Mouse (Mus musculus) Patski (cell line): ENCODE results near the gene Ggcx. TPM values are rescaled to one million over a fixed set of nuclear protein-coding genes. Genes with fewer than 3 reads are reported as not detected.
A peak's percentile ranks its signal among the peaks of the same experiment; 100 is the strongest.

Experiments
- ATAC-seq: fragments of 100-300 bp; one replicate; pipeline ENCODE4 v1.8.0; 2021
- CTCF ChIA-PET: fragments of 350-600 bp; sonication (Branson Sonifier 250); formaldehyde crosslinking; loops from one replicate; lab custom pipeline; 2022; ENCODE audit warnings: inconsistent platforms; lab: Charles Lee
- POLR2A ChIA-PET: fragments of 350-600 bp; sonication (Branson Sonifier 250); formaldehyde crosslinking; loops from one replicate; lab custom pipeline; 2022; ENCODE audit warnings: antibody characterized with exemption, inconsistent platforms; lab: Charles Lee
- DNase-seq: peaks from one replicate; pipeline ENCODE4 v3.0.0-alpha.2; 2011; ENCODE audit warnings: low read depth, low spot score
- H3K27me3 ChIP-seq: fragments of 371-371 bp; one replicate; pipeline ENCODE4 v1.5.1; 2021
- CTCF ChIP-seq: fragments of 100-300 bp; IDR thresholded peaks from one replicate; pipeline ENCODE4 v1.5.1; 2021
- in situ Hi-C: fragments of 300-500 bp; cut with MboI; formaldehyde crosslinking; loops from 3 replicates; pipeline ENCODE4 v1.11.1; 2018; ENCODE audit warnings: low pct_unique_long_range_greater_than_20kb, mixed read lengths
- polyA plus RNA-seq: library from polyadenylated mRNA; unstranded; gene quantifications from one replicate; pipeline ENCODE4 v1.2.3, GENCODE M21; 2021

The Ggcx gene
- polyA plus RNA-seq: 36.3 TPM

- in situ Hi-C loops: no loop called here
- ATAC-seq (peak; percentile 85), DNase-seq (peak; percentile 50)
- POLR2A ChIA-PET: interaction anchor here (0.8 kb wide), 1 partner anchor 19 kb away, joined by 4 read pairs; no protein-coding TSS in a partner anchor
- no peak for TF ChIP-seq CTCF
- CTCF ChIA-PET: interaction anchor here (1.0 to 2.8 kb wide), 4 partner anchors 11 to 98 kb away, joined by 3 to 10 read pairs (median 4); partner anchors contain the start of gene Vamp5
- H3K27me3 ChIP-seq: no peaks in the 10 kb centered on the region
Measured at GRCm38 (mm10) chr6:72414076-72414756, at the start of gene Ggcx. Ggcx (plus strand) TSS chr6:72414308.

GRCm38 (mm10) chr6:72364985-72365384 lies 49.1 kb upstream of the Ggcx start:
- DNase-seq: no peak
- CTCF ChIA-PET: interaction anchor here (1.1 to 2.3 kb wide), 7 partner anchors 9 to 88 kb away, joined by 4 to 10 read pairs (median 5); partner anchors contain the start of genes Tmem150a and Vamp8
- POLR2A ChIA-PET: interaction anchor here (1.6 kb wide), 1 partner anchor 33 kb away, joined by 4 read pairs; no protein-coding TSS in a partner anchor
- TF ChIP-seq CTCF: no peak
- in situ Hi-C loops: no loop called here
- ATAC-seq: no peak
- H3K27me3 ChIP-seq: no peaks in the 10 kb centered on the region

GRCm38 (mm10) chr6:72366304-72366703 lies 47.8 kb upstream of the Ggcx start:
- CTCF ChIA-PET: no interaction called here
- no peaks in the 10 kb centered on the region for H3K27me3 ChIP-seq
- no peak for TF ChIP-seq CTCF
- ATAC-seq (no peak), DNase-seq (no peak)
- in situ Hi-C loops: no loop called here
- POLR2A ChIA-PET: interaction anchor here (0.6 to 0.9 kb wide), 2 partner anchors 23 to 282 kb away, joined by 3 to 6 read pairs; no protein-coding TSS in a partner anchor

- in situ Hi-C loops: no loop called here
- H3K27me3 ChIP-seq: no peaks in the 10 kb centered on the region
- TF ChIP-seq CTCF: no peak
- CTCF ChIA-PET: no interaction called here
- POLR2A ChIA-PET: interaction anchor here (0.6 to 0.9 kb wide), 2 partner anchors 23 to 283 kb away, joined by 3 to 6 read pairs; no protein-coding TSS in a partner anchor
- no peak for DNase-seq
- ATAC-seq: no peak
Measured at GRCm38 (mm10) chr6:72366844-72367443, 47.2 kb upstream of the Ggcx start, which contains the start of gene Rnf181. Rnf181 (minus strand) TSS chr6:72366956.

GRCm38 (mm10) chr6:72367460-72367974 lies 46.6 kb upstream of the Ggcx start:
- POLR2A ChIA-PET: no interaction called here
- no peak for TF ChIP-seq CTCF
- DNase-seq (no peak), ATAC-seq (no peak)
- in situ Hi-C loops: no loop called here
- CTCF ChIA-PET: no interaction called here
- no peaks in the 10 kb centered on the region for H3K27me3 ChIP-seq

GRCm38 (mm10) chr6:72369557-72369956 lies 44.6 kb upstream of the Ggcx start:
- ChIA-PET POLR2A (no interaction called here), CTCF (interaction anchor here (1.0 to 2.2 kb wide), 2 partner anchors 10 to 14 kb away, joined by 3 to 7 read pairs; partner anchors contain the start of gene Tmem150a)
- TF ChIP-seq CTCF: peak; percentile 24
- no peaks in the 10 kb centered on the region for H3K27me3 ChIP-seq
- DNase-seq (no peak), ATAC-seq (no peak)
- in situ Hi-C loops: no loop called here

- ChIA-PET POLR2A (interaction anchor here (0.6 kb wide), 1 partner anchor 22 kb away, joined by 3 read pairs; no protein-coding TSS in a partner anchor), CTCF (interaction anchor here (1.9 to 2.2 kb wide), 2 partner anchors 14 to 20 kb away, joined by 6 to 7 read pairs; partner anchors contain the start of genes Tmem150a and Vamp8)
- in situ Hi-C loops: no loop called here
- DNase-seq: no peak
- TF ChIP-seq CTCF: no peak
- H3K27me3 ChIP-seq: no peaks in the 10 kb centered on the region
- ATAC-seq: no peak
Measured at GRCm38 (mm10) chr6:72370091-72370490, 44.0 kb upstream of the Ggcx start.

- ChIA-PET CTCF (interaction anchor here (1.1 to 2.2 kb wide), 3 partner anchors 10 to 19 kb away, joined by 4 to 7 read pairs (median 6); partner anchors contain the start of genes Tmem150a and Vamp8), POLR2A (interaction anchor here (1.1 kb wide), 1 partner anchor 19 kb away, joined by 4 read pairs; the partner anchor contains the start of gene Vamp8)
- in situ Hi-C loops: no loop called here
- DNase-seq: no peak
- ATAC-seq: peak; percentile 75
- no peak for TF ChIP-seq CTCF
- no peaks in the 10 kb centered on the region for H3K27me3 ChIP-seq
Measured at GRCm38 (mm10) chr6:72371147-72371546, 43.0 kb upstream of the Ggcx start.

GRCm38 (mm10) chr6:72371571-72371970 lies 42.5 kb upstream of the Ggcx start:
- no peak for DNase-seq
- ChIA-PET POLR2A (interaction anchor here (1.1 kb wide), 1 partner anchor 19 kb away, joined by 4 read pairs; the partner anchor contains the start of gene Vamp8), CTCF (interaction anchor here (1.1 to 1.9 kb wide), 2 partner anchors 9 to 19 kb away, joined by 4 to 6 read pairs; partner anchors contain the start of gene Vamp8)
- no peak for TF ChIP-seq CTCF
- no peaks in the 10 kb centered on the region for H3K27me3 ChIP-seq
- in situ Hi-C loops: no loop called here
- ATAC-seq: peak; percentile 45

- CTCF ChIA-PET: interaction anchor here (1.0 kb wide), 1 partner anchor 17 kb away, joined by 3 read pairs; the partner anchor contains the start of gene Vamp8
- H3K27me3 ChIP-seq: no peaks in the 10 kb centered on the region
- in situ Hi-C loops: no loop called here
- POLR2A ChIA-PET: no interaction called here
- ATAC-seq (no peak), DNase-seq (no peak)
- TF ChIP-seq CTCF: no peak
Measured at GRCm38 (mm10) chr6:72373184-72373583, 40.9 kb upstream of the Ggcx start.
